Mouse (Mus musculus) kidney, adult 10 weeks (tissue): ENCODE data around the gene Olfr137. TPM values are rescaled to one million over a fixed set of nuclear protein-coding genes. Genes with fewer than 3 reads are reported as not detected.

Experiments used
- polyA plus RNA-seq: library from polyadenylated mRNA; stranded (reverse); fragments of 350-450 nt; fragmentation: Illumina TruSeq; extraction: RNeasy Lipid Tissue Mini Kit (QIAGEN cat#74804); gene quantifications from one replicate; pipeline ENCODE4 v1.2.3, GENCODE M21; 2014; ENCODE audit warnings: low read depth, low replicate concordance

Gene Olfr137
- not detected for polyA plus RNA-seq

DNA sequence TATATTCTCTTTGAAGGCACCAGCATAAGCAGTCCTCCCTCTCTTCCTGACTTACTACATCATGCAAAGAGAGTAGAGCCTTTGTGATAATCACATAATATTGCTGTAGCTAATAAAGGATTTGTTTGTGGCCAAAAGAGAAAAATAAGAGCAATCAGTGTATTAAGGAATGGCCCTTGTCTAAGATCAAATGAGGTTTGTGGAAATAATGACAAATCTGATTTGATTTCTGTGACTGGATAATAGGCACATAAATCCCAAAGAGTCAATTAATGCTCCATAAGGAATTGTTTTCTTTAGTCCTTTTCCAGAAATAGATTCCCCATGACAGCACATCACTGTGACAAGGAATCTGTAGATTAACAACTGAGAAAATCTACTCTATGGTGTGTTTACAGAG lies at the start of gene Olfr137:
Gene Olfr137, minus strand, starts transcription at position 101 of the 400 bp plus-strand sequence.

DNA sequence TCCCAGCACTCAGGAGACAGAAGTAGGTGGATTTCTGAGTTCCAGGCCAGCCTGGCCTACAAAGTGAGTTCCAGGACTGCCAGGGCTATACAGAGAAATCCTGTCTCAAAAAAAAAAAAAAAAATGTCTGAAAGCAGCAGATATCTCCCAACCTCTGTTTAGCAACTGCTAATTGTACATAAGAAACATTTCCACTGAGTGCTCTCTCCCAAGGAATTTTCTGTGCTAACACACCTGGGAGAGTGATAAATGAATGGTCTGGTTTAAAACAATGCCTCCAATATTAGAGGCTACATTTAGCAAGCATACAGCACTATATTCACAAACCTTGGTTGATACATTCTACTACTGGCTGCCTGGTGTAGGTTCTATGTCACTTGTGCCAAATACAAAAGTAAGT lies 22.2 kb upstream of the Olfr137 start, which contains the start of gene Olfr136:
Gene Olfr136, plus strand, starts transcription at position 301 of the 400 bp plus-strand sequence.

DNA sequence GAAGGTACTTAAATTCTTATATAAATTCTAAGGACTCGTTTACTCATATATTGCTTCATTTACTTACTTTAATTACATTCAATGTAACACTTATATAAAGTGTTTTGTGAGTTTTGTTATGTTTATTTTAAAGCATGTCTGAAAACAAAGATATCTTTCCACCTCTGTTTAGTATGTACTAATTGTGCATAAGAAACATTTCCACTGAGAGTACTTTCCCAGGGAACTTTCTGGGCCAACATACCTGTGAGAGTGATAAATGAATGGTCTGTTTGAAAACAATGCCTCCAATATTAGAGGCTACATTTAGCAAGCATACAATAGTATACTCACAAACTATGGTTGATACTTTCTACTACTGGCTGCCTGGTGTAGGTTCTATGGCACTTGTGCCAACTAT lies 46.6 kb downstream of the Olfr137 start, which contains the start of gene Olfr138:
Gene Olfr138, plus strand, starts transcription at position 301 of the 400 bp plus-strand sequence.

Other genes with a start within 250 kb of the Olfr137 start
- gene Olfr129, start 247.5 kb downstream of the Olfr137 start, polyA plus RNA-seq, result not detected
- gene Olfr130, start 243.6 kb downstream of the Olfr137 start, polyA plus RNA-seq, result not detected
- gene Olfr131, start 218.9 kb downstream of the Olfr137 start, polyA plus RNA-seq, result not detected
- not detected for gene Olfr132, start 173.0 kb downstream of the Olfr137 start, polyA plus RNA-seq
- gene Olfr133, start 162.3 kb downstream of the Olfr137 start, polyA plus RNA-seq, result not detected
- not detected for gene Olfr134, start 136.2 kb downstream of the Olfr137 start, polyA plus RNA-seq
- not detected for gene Olfr135, start 103.2 kb downstream of the Olfr137 start, polyA plus RNA-seq
- gene Olfr138, start 46.5 kb downstream of the Olfr137 start, polyA plus RNA-seq, result not detected
- not detected for gene Olfr136, start 22.3 kb upstream of the Olfr137 start, polyA plus RNA-seq
- gene Esp36, start 112.6 kb upstream of the Olfr137 start, polyA plus RNA-seq, result not detected
- gene Esp34, start 246.6 kb upstream of the Olfr137 start, polyA plus RNA-seq, result not detected